In genomic region chr15:97394561-97394960, GRCm38 (mm10) we compare ENCODE assay signal across 18 mouse cellular contexts.
DNase-seq lines count a peak whose midpoint lies in the region; ATAC-seq and TF ChIP-seq lines count a peak whose summit lies in the region.
"Had no signal": no experiment of that assay in that cellular context is flagged by ENCODE, and none has a peak within 500 bp of the region (broad histone marks: within the 10 kb centered on the region; RNA-seq: fewer than 3 reads in every experiment).

No protein-coding gene starts in this region.

- no peaks in the 10 kb centered on the region for H3K9me3 ChIP-seq in embryonic facial prominence, embryonic 14.5 days (ENCODE audit: control insufficient read depth, low read length)
- no peaks in the 10 kb centered on the region for H3K9me3 ChIP-seq in embryonic facial prominence, embryonic 10.5 days
- no peaks in the 10 kb centered on the region for H3K9me3 ChIP-seq in midbrain, embryonic 12.5 days
- H3K9me3 ChIP-seq in midbrain, embryonic 11.5 days (ENCODE audit: control insufficient read depth, low read length), result no peaks in the 10 kb centered on the region
- H3K9me3 ChIP-seq in ES-Bruce4 (replicated peaks; ENCODE audit: control insufficient read depth, insufficient read depth, low read length, poor library complexity, severe bottlenecking), result no peaks in the 10 kb centered on the region
- H3K9me3 ChIP-seq: embryonic facial prominence, embryonic 15.5 days; forebrain, embryonic 13.5 days; limb, embryonic 15.5 days; midbrain, embryonic 15.5 days had no signal

- no peak for TF ChIP-seq EP300 in ES-Bruce4 (IDR thresholded peaks at IDR 0.05; ENCODE audit: insufficient read depth, low read depth, low read length)

- no peak overlapping the region for H3K4me3 ChIP-seq in embryonic facial prominence, embryonic 14.5 days (ENCODE audit: low read depth, low read length)
- no peak overlapping the region for H3K4me3 ChIP-seq in embryonic facial prominence, embryonic 10.5 days
- no peak overlapping the region for H3K4me3 ChIP-seq in midbrain, embryonic 12.5 days
- no peak overlapping the region for H3K4me3 ChIP-seq in midbrain, embryonic 11.5 days (ENCODE audit: low read depth, low read length)
- peak overlapping the region; percentile 13 for H3K4me3 ChIP-seq in ES-Bruce4 (ENCODE audit: low read depth, low read length)
- H3K4me3 ChIP-seq: embryonic facial prominence, embryonic 15.5 days; forebrain, embryonic 13.5 days; limb, embryonic 15.5 days; midbrain, embryonic 15.5 days had no signal

- TF ChIP-seq CTCF in ES-Bruce4 (IDR thresholded peaks at IDR 0.05; ENCODE audit: low read depth, low read length), result no peak
- TF ChIP-seq CTCF in brain, embryonic 14.5 days (IDR thresholded peaks at IDR 0.05; ENCODE audit: borderline replicate concordance, extremely low read depth, insufficient read depth, insufficient read length), result no peak

- 66% methylated on average over 12 of the region's 12 CpGs for WGBS in embryonic facial prominence, embryonic 14.5 days
- 85% methylated on average over 12 of the region's 12 CpGs for WGBS in embryonic facial prominence, embryonic 10.5 days
- 75% methylated on average over 12 of the region's 12 CpGs for WGBS in midbrain, embryonic 12.5 days
- WGBS in midbrain, embryonic 11.5 days, result 71% methylated on average over 12 of the region's 12 CpGs

- H3K27me3 ChIP-seq in embryonic facial prominence, embryonic 14.5 days (replicated peaks; ENCODE audit: control insufficient read depth, insufficient read depth, low read length), result no peaks in the 10 kb centered on the region
- no peaks in the 10 kb centered on the region for H3K27me3 ChIP-seq in embryonic facial prominence, embryonic 10.5 days (replicated peaks; ENCODE audit: low read depth, poor library complexity, severe bottlenecking)
- H3K27me3 ChIP-seq in midbrain, embryonic 12.5 days, result no peaks in the 10 kb centered on the region
- H3K27me3 ChIP-seq in midbrain, embryonic 11.5 days (ENCODE audit: control insufficient read depth, insufficient read depth, low read length), result no peaks in the 10 kb centered on the region
- no peaks in the 10 kb centered on the region for H3K27me3 ChIP-seq in ES-Bruce4 (ENCODE audit: control insufficient read depth, insufficient read depth, low read length, poor library complexity, severe bottlenecking)
- H3K27me3 ChIP-seq: embryonic facial prominence, embryonic 15.5 days; forebrain, embryonic 13.5 days; limb, embryonic 15.5 days; midbrain, embryonic 15.5 days had no signal

- peak; percentile 72 for DNase-seq in embryonic facial prominence, embryonic 14.5 days (ENCODE audit: low spot score)
- DNase-seq in embryonic facial prominence, embryonic 10.5 days (ENCODE audit: low spot score), result no peak
- DNase-seq in midbrain, embryonic 11.5 days (ENCODE audit: low spot score, missing footprints), result no peak
- peak; percentile 20 for DNase-seq in brain, embryonic 14.5 days (ENCODE audit: low read depth)
- DNase-seq in urinary bladder, postnatal 36 days (ENCODE audit: low spot score in 2 of 2), result no peak
- DNase-seq: cerebellum, adult 9-11 months; gastrocnemius, postnatal 14 days; kidney, adult 2 months; kidney, postnatal 14 days; lung, postnatal 4 days; right cerebral cortex, postnatal 25 days had no signal

- H3K4me1 ChIP-seq in embryonic facial prominence, embryonic 14.5 days (ENCODE audit: control insufficient read depth, insufficient read depth, low read length), result no peaks in the 10 kb centered on the region
- H3K4me1 ChIP-seq in embryonic facial prominence, embryonic 10.5 days, result peaks cover 8% of the 10 kb centered on the region; the same call in 1 of the 2 replicates
- 0 out of 2 replicates have a peak, but pooled peaks cover 4% of the 10 kb centered on the region for H3K4me1 ChIP-seq in midbrain, embryonic 12.5 days
- H3K4me1 ChIP-seq in midbrain, embryonic 11.5 days (ENCODE audit: control insufficient read depth, insufficient read depth, low read length), result no peaks in the 10 kb centered on the region
- peaks cover 2% of the 10 kb centered on the region for H3K4me1 ChIP-seq in ES-Bruce4 (ENCODE audit: control insufficient read depth, insufficient read depth, low read length)
- H3K4me1 ChIP-seq: embryonic facial prominence, embryonic 15.5 days; forebrain, embryonic 13.5 days had no signal

- H3K36me3 ChIP-seq in embryonic facial prominence, embryonic 14.5 days (ENCODE audit: control insufficient read depth, insufficient read depth, low read length), result no peaks in the 10 kb centered on the region
- no peaks in the 10 kb centered on the region for H3K36me3 ChIP-seq in embryonic facial prominence, embryonic 10.5 days (replicated peaks)
- no peaks in the 10 kb centered on the region for H3K36me3 ChIP-seq in midbrain, embryonic 12.5 days
- no peaks in the 10 kb centered on the region for H3K36me3 ChIP-seq in midbrain, embryonic 11.5 days (ENCODE audit: control insufficient read depth, insufficient read depth, low read length)
- no peaks in the 10 kb centered on the region; the same call in 1 of the 2 replicates for H3K36me3 ChIP-seq in ES-Bruce4 (ENCODE audit: control insufficient read depth, insufficient read depth, low read length, poor library complexity, severe bottlenecking)
- H3K36me3 ChIP-seq: embryonic facial prominence, embryonic 15.5 days; limb, embryonic 15.5 days; midbrain, embryonic 15.5 days had no signal

- TF ChIP-seq POLR2A in ES-Bruce4 (IDR thresholded peaks at IDR 0.05; ENCODE audit: insufficient read depth, low read length), result no peak
- no peak for TF ChIP-seq POLR2A in brain, embryonic 14.5 days (IDR thresholded peaks at IDR 0.05; ENCODE audit: borderline replicate concordance, extremely low read depth, insufficient read depth, insufficient read length, poor library complexity, severe bottlenecking)

- no peak overlapping the region for H3K4me2 ChIP-seq in embryonic facial prominence, embryonic 14.5 days (ENCODE audit: low read depth, low read length)
- no peak overlapping the region for H3K4me2 ChIP-seq in midbrain, embryonic 12.5 days (replicated peaks)
- no peak overlapping the region for H3K4me2 ChIP-seq in midbrain, embryonic 11.5 days
- H3K4me2 ChIP-seq: embryonic facial prominence, embryonic 15.5 days; forebrain, embryonic 13.5 days; limb, embryonic 15.5 days; midbrain, embryonic 15.5 days had no signal

- peak; percentile 9; the same call in 1 of the 2 replicates for ATAC-seq in embryonic facial prominence, embryonic 14.5 days (ENCODE audit: low read depth)
- no peak for ATAC-seq in midbrain, embryonic 12.5 days (ENCODE audit: low FRiP score, low read depth)
- no peak for ATAC-seq in midbrain, embryonic 11.5 days (ENCODE audit: low FRiP score)
- no peak for ATAC-seq in CD4-positive, CD25-positive, alpha-beta regulatory T cell, adult 4 months
- ATAC-seq: forebrain, embryonic 13.5 days; midbrain, embryonic 15.5 days had no signal

- H3K27ac ChIP-seq in embryonic facial prominence, embryonic 14.5 days (replicated peaks; ENCODE audit: low read depth, low read length), result no peak overlapping the region
- H3K27ac ChIP-seq in embryonic facial prominence, embryonic 10.5 days (replicated peaks), result no peak overlapping the region; the same call in 1 of the 2 replicates
- no peak overlapping the region for H3K27ac ChIP-seq in midbrain, embryonic 12.5 days (replicated peaks)
- H3K27ac ChIP-seq in midbrain, embryonic 11.5 days (ENCODE audit: low read depth, low read length), result no peak overlapping the region
- peak overlapping the region; percentile 82 for H3K27ac ChIP-seq in ES-Bruce4 (ENCODE audit: insufficient read depth, low read length)
- H3K27ac ChIP-seq: embryonic facial prominence, embryonic 15.5 days; forebrain, embryonic 13.5 days; limb, embryonic 15.5 days; midbrain, embryonic 15.5 days had no signal

- no peak overlapping the region for H3K9ac ChIP-seq in embryonic facial prominence, embryonic 14.5 days (ENCODE audit: low read depth, low read length)
- H3K9ac ChIP-seq in midbrain, embryonic 12.5 days (replicated peaks), result 0 out of 2 replicates have a peak overlapping the region, but pooled peaks have one; percentile 24
- no peak overlapping the region for H3K9ac ChIP-seq in midbrain, embryonic 11.5 days (ENCODE audit: low read length)
- peak overlapping the region; percentile 49 for H3K9ac ChIP-seq in ES-Bruce4 (ENCODE audit: low read depth, poor library complexity, severe bottlenecking)
- H3K9ac ChIP-seq: embryonic facial prominence, embryonic 15.5 days; forebrain, embryonic 13.5 days; limb, embryonic 15.5 days; midbrain, embryonic 15.5 days had no signal

Comparison
In these comparisons a context has a peak if more than half of its experiments do, and no peak if none do; other contexts are left out.
1. DNase-seq: peak in embryonic facial prominence, embryonic 14.5 days (single experiment) and brain, embryonic 14.5 days (single experiment); none in embryonic facial prominence, embryonic 10.5 days (single experiment), midbrain, embryonic 11.5 days (single experiment) and urinary bladder, postnatal 36 days (0 of 2).
2. H3K9ac ChIP-seq: peak in midbrain, embryonic 12.5 days (single experiment) and ES-Bruce4 (single experiment); none in embryonic facial prominence, embryonic 14.5 days (single experiment) and midbrain, embryonic 11.5 days (single experiment).